Mouse (Mus musculus) left cerebral cortex, postnatal 36 days (tissue): ENCODE results near the gene Klk1b16. TPM values are rescaled to one million over a fixed set of nuclear protein-coding genes. Genes with fewer than 3 reads are reported as not detected.
"Not testable (repeated sequence)": the region's sequence is repeated elsewhere in the genome, so short reads cannot be mapped to it uniquely, and the experiment has no call there.

Experiments
- DNase-seq, 2 experiments: peaks; one replicate each; pipeline ENCODE4 v3.0.0; 2021 to 2022; ENCODE audit warnings: low spot score in 2 of 2, mixed read lengths in 1 of 2
- intact Hi-C: fragments of 180-260 bp; cut with DNase I; formaldehyde crosslinking; loops from one replicate; pipeline ENCODE4 v1.15.1; 2025
- total RNA-seq, 2 experiments: library from RNA; stranded (reverse); gene quantifications; 2 replicates each; pipeline ENCODE4 v1.2.3; 2021

The Klk1b16 gene
- total RNA-seq = not detected

GRCm38 (mm10) chr7:44136467-44136866 lies at the start of gene Klk1b16:
TSS of gene Klk1b16 (plus strand) at chr7:44136767.
- intact Hi-C loops = no loop called here

DNA sequence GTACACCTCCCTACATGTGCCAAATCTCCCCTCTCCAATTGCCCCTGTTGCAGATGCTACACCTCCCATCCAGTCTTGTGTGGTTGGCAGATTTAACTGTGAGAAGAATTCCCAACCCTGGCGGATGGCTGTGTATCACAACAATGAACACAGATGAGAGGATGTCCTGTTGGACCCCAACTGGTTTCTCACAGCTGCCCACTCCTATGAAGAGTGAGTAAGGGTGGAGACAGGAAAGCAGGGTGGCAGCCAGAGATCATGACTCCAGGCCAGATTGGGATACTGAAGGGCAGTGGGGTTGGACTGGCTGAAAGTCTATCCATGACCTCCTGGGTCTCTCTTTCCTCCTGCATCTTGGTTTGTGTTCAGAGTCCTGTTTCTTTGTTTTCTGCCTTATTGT lies 40.5 kb upstream of the Klk1b16 start:
- intact Hi-C loops = no loop called here
- no peak for DNase-seq

More at GRCm38 (mm10) chr7:44136467-44136866, at the start of gene Klk1b16:
- no peak for DNase-seq

GRCm38 (mm10) chr7:44102028-44102427 lies 34.5 kb upstream of the Klk1b16 start, which contains the start of gene Klk1b21:
TSS of gene Klk1b21 (plus strand) at chr7:44102328.
- DNase-seq, intact Hi-C loops: not testable (repeated sequence)

DNA sequence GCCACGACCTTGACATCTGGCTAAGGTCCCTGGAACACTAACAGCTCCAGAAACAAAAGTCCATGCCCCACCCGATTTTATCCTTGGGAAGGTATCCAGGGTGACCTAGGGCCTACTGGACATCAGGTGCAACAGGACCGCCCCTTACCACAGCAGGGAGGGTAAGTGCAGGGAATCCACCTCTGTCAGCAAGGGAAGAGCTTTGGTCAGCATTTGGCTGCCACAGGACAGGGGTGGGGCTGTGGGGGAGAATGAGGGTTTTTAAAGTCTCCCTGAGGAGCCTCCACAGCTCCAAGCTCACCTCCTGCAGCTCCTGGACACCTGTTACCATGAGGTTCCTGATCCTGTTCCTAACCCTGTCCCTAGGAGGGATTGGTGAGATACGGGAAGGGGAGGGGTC lies 24.2 kb upstream of the Klk1b16 start, which contains the start of gene Klk1b22:
Gene Klk1b22 (plus strand): TSS at position 301 of the 400 bp plus-strand sequence.
- intact Hi-C loops = no loop called here

GRCm38 (mm10) chr7:44123445-44123844 lies 13.1 kb upstream of the Klk1b16 start:
- no peak for DNase-seq
- intact Hi-C loops = no loop called here

More for the DNA sequence above, 24.2 kb upstream of the Klk1b16 start, which contains the start of gene Klk1b22:
- DNase-seq = no peak

- intact Hi-C loops = no loop called here
- no peak for DNase-seq
Observed at GRCm38 (mm10) chr7:44179299-44180045, 42.9 kb downstream of the Klk1b16 start.

DNA sequence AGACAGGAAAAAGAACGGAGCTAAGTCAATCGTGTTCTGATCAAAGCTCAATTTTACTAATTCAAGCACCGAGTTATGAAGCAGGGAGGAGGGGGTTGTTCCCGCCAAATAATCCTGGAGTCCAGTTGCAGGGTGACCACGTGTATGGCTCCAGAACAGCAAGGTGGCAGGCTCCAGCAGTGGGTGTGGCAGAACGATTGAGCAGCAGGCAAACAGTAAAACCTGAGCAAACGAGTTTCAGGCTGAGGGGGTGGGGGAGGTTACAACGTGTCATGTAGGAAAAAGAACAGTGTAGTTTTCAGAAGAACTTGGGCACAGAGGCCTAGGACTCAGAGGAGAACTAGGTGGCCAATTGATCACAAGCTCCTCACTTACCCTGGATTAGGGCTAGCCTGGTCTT lies 49.9 kb downstream of the Klk1b16 start:
- DNase-seq, intact Hi-C loops: not testable (repeated sequence)

- DNase-seq, intact Hi-C loops: not testable (repeated sequence)
Observed at GRCm38 (mm10) chr7:44187936-44188335, 51.4 kb downstream of the Klk1b16 start, which contains the start of gene Klk1b24. TSS of gene Klk1b24 (plus strand) at chr7:44188236.

Other genes with a start within 250 kb of the Klk1b16 start
- gene Klk15, start 203.0 kb upstream of the Klk1b16 start, total RNA-seq = not detected
- not detected for gene Klk1b8, start 186.1 kb upstream of the Klk1b16 start, total RNA-seq
- not detected for gene Klk1b1, start 170.0 kb upstream of the Klk1b16 start, total RNA-seq
- not detected for gene Klk1b9, start 160.7 kb upstream of the Klk1b16 start, total RNA-seq
- gene Klk1b11, start 140.9 kb upstream of the Klk1b16 start, total RNA-seq = not detected
- gene Klk1b26, start 124.6 kb upstream of the Klk1b16 start, total RNA-seq = not detected
- not detected for gene Klk1b27, start 84.5 kb upstream of the Klk1b16 start, total RNA-seq
- gene Klk1b21, start 34.4 kb upstream of the Klk1b16 start, total RNA-seq = not detected
- not detected for gene Klk1b22, start 24.1 kb upstream of the Klk1b16 start, total RNA-seq
- not detected for gene Klk1b24, start 51.5 kb downstream of the Klk1b16 start, total RNA-seq
- gene Klk1b3, start 61.4 kb downstream of the Klk1b16 start, total RNA-seq = not detected
- not detected for gene Klk1b4, start 70.7 kb downstream of the Klk1b16 start, total RNA-seq
- not detected for gene Klk1b5, start 79.2 kb downstream of the Klk1b16 start, total RNA-seq
- not detected for gene Klk1, start 88.6 kb downstream of the Klk1b16 start, total RNA-seq
- not detected for gene Gm36864, start 99.4 kb downstream of the Klk1b16 start, total RNA-seq
- 1 to 10 TPM; 1.4 to 2.1 TPM for gene 1700028J19Rik, start 109.9 kb downstream of the Klk1b16 start, total RNA-seq
- gene 2410002F23Rik, start 110.0 kb downstream of the Klk1b16 start, total RNA-seq = 10 to 100 TPM; 70.3 to 70.5 TPM
- gene Acp4, start 120.6 kb downstream of the Klk1b16 start, total RNA-seq = not detected
- not detected for gene Gm15517, start 124.7 kb downstream of the Klk1b16 start, total RNA-seq
- gene Clec11a, start 170.1 kb downstream of the Klk1b16 start, total RNA-seq = 1 to 10 TPM; 3.9 to 4.0 TPM
- 100 to 1,000 TPM; 586 to 632 TPM for gene Shank1, start 173.5 kb downstream of the Klk1b16 start, total RNA-seq
- 10 to 100 TPM; 58.3 to 70.5 TPM for gene Syt3, start 247.3 kb downstream of the Klk1b16 start, total RNA-seq
- gene 1700008O03Rik, start 249.1 kb downstream of the Klk1b16 start, total RNA-seq = 1 to 10 TPM; 2.0 to 2.1 TPM